Mouse (Mus musculus) kidney, adult 8-10 months (tissue): ENCODE measurements around the gene Lcn5.
A peak's percentile ranks its signal among the peaks of the same experiment; 100 is the strongest.
"Not testable (repeated sequence)": the region's sequence is repeated elsewhere in the genome, so short reads cannot be mapped to it uniquely, and the experiment has no call there.

ENCODE experiments used
- DNase-seq, 2 experiments: peaks; one replicate each; pipeline ENCODE4 v3.0.0; 2022

Lcn5 gene

DNA sequence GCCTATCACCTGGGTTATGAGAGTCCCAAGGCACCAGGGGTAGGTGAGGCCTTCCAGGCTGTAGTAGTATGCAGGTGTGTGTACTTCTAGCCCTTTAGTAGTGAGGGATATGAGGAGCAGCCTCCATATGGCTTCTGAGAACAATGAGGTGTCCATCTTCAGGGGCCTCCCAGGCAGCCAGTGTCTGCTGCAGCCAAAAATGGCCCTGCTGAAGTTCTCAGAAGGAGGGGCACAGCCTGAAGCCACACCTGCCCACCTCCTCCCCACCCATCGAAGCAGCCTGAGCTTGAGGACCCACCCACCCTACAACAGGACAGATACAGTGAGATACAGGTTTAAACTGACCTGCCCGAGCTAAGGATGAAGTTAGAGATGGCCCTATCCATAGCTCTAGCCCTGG lies 24.7 kb downstream of the Lcn5 start, which contains the start of gene Lcn10:
Gene Lcn10, plus strand, starts transcription at position 301 of the 400 bp plus-strand sequence.
- no peak for DNase-seq

DNA sequence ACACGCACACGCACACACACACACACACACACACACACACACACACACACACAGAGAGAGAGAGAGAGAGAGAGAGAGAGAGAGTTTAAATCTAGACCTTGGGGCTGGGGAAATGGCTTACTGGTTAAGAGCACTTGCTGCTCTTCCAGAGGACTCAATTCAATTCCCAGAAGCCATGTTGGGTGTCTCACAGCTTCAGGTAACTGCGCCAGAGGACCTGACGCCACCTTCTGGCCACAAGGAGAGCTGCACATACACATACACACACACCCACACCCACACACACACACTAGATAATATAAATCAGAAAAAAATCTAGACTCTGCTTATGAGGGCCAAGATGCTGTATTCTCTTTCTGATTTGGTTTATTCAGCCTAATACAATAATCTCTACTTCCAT lies 29.2 kb downstream of the Lcn5 start:
- no peak for DNase-seq

DNA sequence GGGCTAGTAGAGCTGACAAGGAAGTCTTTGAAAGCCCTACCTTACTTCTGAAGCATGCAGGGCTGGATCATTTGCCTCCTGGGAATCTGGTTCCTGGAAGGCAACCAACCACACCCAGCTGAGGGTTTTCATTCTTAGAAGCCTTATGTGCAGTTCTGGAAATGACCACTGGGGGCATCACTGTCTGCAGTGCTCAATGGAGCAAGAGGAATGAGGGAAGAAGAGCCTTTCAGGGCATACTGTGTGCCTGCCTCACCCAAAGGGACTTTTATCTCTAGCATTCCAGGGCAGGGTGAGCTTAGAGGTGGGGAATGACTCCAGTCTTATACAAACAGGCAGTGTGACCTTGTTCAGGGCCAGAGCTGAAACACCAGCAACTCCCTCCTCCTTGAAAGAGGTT lies 36.9 kb downstream of the Lcn5 start:
- peak; percentile 13 to 59 for DNase-seq

DNA sequence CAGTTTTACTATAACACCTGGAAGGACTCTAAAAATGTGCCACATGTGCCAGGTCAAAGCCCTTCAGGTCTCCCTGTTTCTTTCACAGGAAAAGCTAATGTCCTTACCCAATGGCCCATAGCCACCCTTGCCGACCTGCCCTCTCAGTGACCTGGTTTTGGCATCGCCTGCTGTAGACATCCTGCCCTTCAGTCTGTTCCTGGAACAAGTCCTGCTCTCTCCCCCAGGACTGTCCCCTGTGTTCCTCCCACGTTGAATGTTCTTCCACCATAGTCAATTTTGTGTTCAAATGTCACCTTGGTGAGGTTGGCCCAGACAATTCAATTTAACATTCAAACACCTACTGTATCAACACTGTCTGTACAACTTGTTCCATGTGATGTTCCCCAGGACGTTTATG lies 39.2 kb downstream of the Lcn5 start:
- DNase-seq, result peak in 1 of 2 experiments; percentile 33

DNA sequence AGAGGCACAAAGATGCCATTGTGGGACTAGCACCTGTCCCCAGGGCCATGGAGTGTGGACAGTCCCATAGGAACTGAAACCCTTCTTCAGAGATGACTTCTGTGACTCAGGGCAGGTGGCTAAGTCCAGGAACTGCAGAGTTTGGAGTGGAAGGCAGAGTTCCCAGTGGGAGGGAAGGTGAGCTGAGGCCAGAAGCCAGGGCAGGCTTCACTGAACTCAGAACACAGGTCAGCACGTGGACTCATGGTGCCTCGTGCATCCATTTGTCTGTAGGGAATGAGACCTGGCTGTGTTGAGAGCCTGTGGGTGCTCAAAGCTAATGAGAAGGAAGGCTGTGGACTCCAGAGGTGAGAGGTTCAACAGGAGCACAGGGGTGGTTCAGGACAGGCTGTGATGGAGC lies 40.9 kb downstream of the Lcn5 start:
- peak in 1 of 2 experiments; percentile 39 for DNase-seq

DNA sequence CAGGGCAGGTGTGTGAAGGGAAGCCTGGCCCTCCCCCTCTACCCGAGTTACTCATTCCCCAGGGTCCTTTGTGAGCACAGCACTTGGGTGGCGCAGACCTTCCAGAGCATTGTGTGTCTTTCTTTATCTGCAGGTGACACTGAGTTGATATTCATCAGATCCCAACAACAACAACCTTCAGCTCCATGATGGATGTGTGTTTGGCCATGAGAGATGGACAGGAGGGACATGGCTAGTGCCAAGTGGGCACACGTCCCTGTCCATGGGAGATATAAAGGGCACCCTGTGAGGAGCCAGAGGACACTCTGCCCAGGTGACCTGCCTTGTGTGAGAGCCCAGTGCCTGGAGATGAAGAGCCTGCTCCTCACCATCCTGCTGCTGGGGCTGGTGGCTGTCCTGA lies 42.0 kb downstream of the Lcn5 start, which contains the start of gene Obp2a:
Gene Obp2a, plus strand, starts transcription at position 301 of the 400 bp plus-strand sequence.
- not testable (repeated sequence) for DNase-seq

DNA sequence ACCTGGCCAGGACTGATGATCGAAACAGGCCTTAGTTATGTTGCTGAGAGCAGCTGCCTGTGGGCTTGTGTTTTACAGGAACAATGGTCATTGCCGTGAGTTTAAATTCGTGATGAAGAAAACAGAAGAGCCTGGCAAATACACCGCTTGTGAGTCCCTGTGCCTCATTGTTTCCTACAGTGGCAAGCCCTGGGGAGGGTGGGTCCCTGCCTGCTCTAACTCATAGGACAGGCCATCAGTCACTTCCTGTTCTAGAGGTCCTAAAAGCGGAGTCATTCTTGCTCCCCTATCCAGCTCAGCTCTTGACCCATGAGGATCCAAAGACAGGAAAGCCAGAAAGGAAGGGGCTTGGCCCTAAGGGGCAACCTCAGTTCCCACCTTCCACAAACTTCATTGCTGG lies 43.2 kb downstream of the Lcn5 start:
- DNase-seq, result no peak

DNA sequence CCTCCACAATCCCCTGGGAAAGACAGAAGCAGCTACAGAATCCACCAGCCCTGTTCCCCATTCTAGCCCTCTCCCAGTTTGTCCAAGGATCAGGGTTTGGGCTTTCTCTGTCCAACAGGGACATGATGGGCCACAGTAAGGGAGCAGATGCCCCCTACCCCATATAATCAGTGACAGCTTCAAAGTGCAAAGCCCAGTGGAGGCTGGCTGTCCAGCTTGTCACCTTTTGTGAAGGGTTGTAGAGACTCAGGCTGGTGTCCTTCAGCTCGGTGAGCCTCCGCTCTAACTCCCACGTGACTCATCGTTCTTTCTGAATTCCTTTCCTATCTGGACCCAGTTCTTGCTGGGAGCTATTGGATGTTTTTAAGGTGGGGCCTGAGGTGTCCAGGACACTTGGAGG lies 46.0 kb downstream of the Lcn5 start:
- no peak for DNase-seq

DNA sequence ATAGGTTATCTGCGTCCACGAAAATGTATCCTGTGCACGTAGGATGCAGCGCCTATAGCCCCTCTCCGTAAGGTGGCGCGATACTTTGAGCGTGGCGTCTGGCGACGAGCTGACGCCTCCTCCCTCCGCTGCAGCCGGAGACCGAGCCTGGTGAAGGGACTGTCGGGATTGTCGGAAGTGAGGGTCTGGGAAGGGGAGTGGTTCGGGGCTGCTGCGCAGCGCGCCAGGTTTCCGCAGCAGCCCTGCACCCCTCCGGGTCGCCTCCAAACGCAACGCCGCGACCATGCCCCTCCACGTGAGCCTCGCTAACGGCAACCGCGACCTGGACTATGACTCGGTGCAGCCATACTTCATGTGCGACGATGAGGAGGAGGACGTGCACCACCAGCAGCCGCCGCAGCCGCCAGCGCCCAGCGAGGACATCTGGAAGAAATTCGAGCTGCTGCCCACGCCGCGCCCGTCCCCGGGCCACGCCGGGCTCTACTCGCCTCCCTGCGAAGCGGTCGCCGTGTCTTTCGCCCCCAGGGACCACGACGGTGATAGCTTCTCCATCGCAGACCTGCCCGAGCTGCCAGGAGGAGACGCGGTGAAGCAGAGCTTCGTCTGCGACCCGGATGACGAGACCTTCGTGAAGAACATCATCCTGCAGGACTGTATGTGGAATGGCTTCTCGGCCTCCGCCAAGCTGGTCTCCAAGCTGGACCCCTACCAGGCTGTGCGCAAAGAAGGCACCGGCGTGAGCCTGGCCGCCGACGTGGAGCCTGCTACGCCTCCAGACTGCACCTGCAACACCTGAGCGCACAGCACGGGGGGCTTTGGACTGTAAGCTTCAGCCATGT lies 49.1 kb downstream of the Lcn5 start, which contains the start of gene Bmyc:
Gene Bmyc, plus strand, starts transcription at position 97 of the 839 bp plus-strand sequence.
- peak; percentile 48 to 58 for DNase-seq

DNA sequence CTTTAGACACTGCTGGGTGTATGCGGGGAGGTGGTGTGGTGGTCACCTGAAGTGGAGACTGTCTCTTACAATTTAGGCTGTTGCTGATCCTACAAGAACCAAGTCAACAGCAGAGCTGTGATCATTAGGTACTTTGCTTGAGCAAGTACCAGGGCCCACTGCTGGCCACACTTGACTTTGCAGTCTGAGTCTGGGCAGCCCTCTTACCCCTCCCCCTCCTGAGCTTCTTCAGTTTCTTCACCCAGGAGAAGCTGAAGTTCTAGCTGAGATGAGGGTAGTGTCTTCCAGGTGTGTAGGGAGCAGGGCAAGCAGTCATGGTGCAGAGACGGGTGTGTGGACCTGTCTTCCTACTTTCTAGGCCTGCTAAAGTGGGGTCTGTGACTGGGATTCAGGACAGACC lies 50.4 kb downstream of the Lcn5 start:
- peak; percentile 12 to 19 for DNase-seq

DNA sequence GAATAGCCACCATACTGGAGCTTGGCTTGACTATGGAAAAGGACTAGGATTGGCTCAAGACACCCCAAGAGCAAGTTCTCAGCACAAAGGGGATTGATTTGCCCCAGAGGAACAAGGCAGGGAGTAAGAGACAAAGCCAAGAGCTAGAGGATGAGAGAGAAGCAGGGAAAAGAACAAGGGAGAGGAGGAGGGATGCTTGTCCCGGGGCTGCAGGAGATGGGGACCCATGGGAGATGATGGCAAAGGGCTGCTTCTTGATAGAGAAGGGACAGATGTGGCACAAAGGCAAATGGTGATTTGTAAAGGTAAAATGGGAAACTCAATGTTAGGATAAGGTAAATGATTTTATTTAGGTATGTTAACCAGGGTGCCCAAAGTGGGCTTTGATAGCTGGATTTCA lies 51.3 kb downstream of the Lcn5 start:
- DNase-seq, result not testable (repeated sequence)

DNA sequence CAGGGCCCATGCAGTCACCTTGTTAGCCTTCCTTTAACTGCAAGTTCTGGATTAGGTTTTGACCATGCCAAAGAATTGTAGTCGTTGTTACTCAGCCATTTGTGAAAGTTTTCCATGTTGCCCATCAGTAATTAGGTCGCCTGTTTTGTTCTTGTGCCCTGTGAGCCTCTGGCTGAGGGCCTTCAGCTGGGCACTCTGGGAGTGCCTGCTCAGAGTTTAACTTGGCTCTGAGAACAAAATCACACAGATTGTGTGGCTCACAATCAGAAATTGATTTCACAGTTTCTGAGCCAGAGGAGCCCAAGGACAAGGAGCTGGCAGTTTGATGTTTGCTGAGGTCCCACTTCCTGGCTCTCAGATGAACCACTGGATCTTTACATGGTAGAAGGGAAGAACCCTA lies 52.0 kb downstream of the Lcn5 start:
- not testable (repeated sequence) for DNase-seq
